Comparison of ENCODE assay signal across 8 mouse cellular contexts in genomic region chr7:45466283-45467089, GRCm38 (mm10). TPM values are rescaled to one million over a fixed set of nuclear protein-coding genes. Genes with fewer than 3 reads are reported as not detected.
A peak's percentile ranks its signal among the peaks of the same experiment; 100 is the strongest.
DNase-seq lines count a peak whose midpoint lies in the region; ATAC-seq lines count a peak whose summit lies in the region.

Gene Bax (minus strand): TSS chr7:45466898.

- no peaks in the 10 kb centered on the region for H3K9me3 ChIP-seq in intestine, embryonic 14.5 days (ENCODE audit: control insufficient read depth, low read length)

- peak; percentile 74 for ATAC-seq in intestine, embryonic 14.5 days (replicated peaks; ENCODE audit: low FRiP score, low TSS enrichment, low read depth)

- peak within 1 kb of the TSS; percentile 89 for H3K4me2 ChIP-seq in intestine, embryonic 14.5 days (ENCODE audit: low read length)

- under 1% methylated on average over 52 of the region's 58 CpGs for WGBS in intestine, embryonic 14.5 days

- peak within 1 kb of the TSS; percentile 39 for H3K27ac ChIP-seq in intestine, embryonic 14.5 days (ENCODE audit: low read depth)

- peak within 1 kb of the TSS; percentile 76 for H3K4me3 ChIP-seq in intestine, embryonic 14.5 days (ENCODE audit: low read depth, low read length)

- no peaks in the 10 kb centered on the region for H3K27me3 ChIP-seq in intestine, embryonic 14.5 days (replicated peaks; ENCODE audit: control insufficient read depth, insufficient read depth, low read length)

- intact Hi-C loops in left cerebral cortex, postnatal 14 days (cut with DNase I) = loop anchor here (10.0 kb wide), 1 partner anchor 238 kb away; the partner anchor contains the start of gene Dbp

- H3K4me1 ChIP-seq in intestine, embryonic 14.5 days (replicated peaks; ENCODE audit: control insufficient read depth, insufficient read depth, low read length) = peaks cover 22% of the 10 kb centered on the region

- peak within 1 kb of the TSS; percentile 78 for H3K9ac ChIP-seq in intestine, embryonic 14.5 days (ENCODE audit: low read length)

- peaks cover 29% of the 10 kb centered on the region for H3K36me3 ChIP-seq in intestine, embryonic 14.5 days (ENCODE audit: control insufficient read depth, insufficient read depth, low read length)

- peak; percentile 97 to 98 for DNase-seq in adrenal gland, adult (ENCODE audit: inconsistent age in 2 of 2, low spot score in 1 of 2)
- DNase-seq in embryo, embryonic 10.5 days (ENCODE audit: low spot score) = peak; percentile 99
- DNase-seq in gastrocnemius, postnatal 25 days = peak; percentile 92
- peak; percentile 94 for DNase-seq in intestine, embryonic 14.5 days (ENCODE audit: low spot score)
- peak; percentile 97 to 98 for DNase-seq in left cerebral cortex, postnatal 14 days (ENCODE audit: low spot score in 2 of 2)
- peak; percentile 98 for DNase-seq in mesoderm, embryonic 11.5 days (ENCODE audit: low read depth, low spot score)
- DNase-seq in right cerebral cortex, postnatal 36 days (ENCODE audit: low spot score in 2 of 2) = peak; percentile 93
- peak; percentile 91 for DNase-seq in yolk sac, embryonic 10.5 days (ENCODE audit: low spot score)

RNA-seq across cellular contexts. Expression of gene Bax, which starts in this region (rescaled TPM):
- total RNA-seq in gastrocnemius, postnatal 25 days (2021) = 10 to 100 TPM; 15.6 to 16.9 TPM
- polyA plus RNA-seq in intestine, embryonic 14.5 days (2014; fragmentation: Nextera tagmentation; extraction: Ambion mirVana) = 134 and 139 TPM in 2 replicates
- total RNA-seq in left cerebral cortex, postnatal 14 days (2021) = 10 to 100 TPM; 75.0 to 81.0 TPM

Comparison
In these comparisons a context has a peak if more than half of its experiments do, and no peak if none do; other contexts are left out.
1. Peak in every context shown above with its lines: DNase-seq, ATAC-seq, H3K4me3 ChIP-seq and H3K27ac ChIP-seq.
2. RNA of gene Bax (total RNA-seq): 75.0 to 81.0 TPM in left cerebral cortex, postnatal 14 days; 15.6 to 16.9 TPM in gastrocnemius, postnatal 25 days; every median in the first group is over 4 times any median in the second.